Mouse (Mus musculus): ENCODE data around the gene Kndc1. TPM values are rescaled to one million over a fixed set of nuclear protein-coding genes. Genes with fewer than 3 reads are reported as not detected.

Gene Kndc1
- polyA plus RNA-seq, 1 experiment from 2014 or later, result 25.6 TPM

- Histone ChIP-seq H3K36me3 (replicated peaks; ENCODE audit: control insufficient read depth, insufficient read depth) (no peaks in the 10 kb centered on the region), H3K4me1 (replicated peaks; ENCODE audit: control insufficient read depth, insufficient read depth, low read length) (peaks cover 6% of the 10 kb centered on the region), H3K9me3 (ENCODE audit: control insufficient read depth, low read length) (no peaks in the 10 kb centered on the region), H3K27ac (no peak overlapping the region), H3K27me3 (ENCODE audit: control insufficient read depth, insufficient read depth, low read length) (peaks cover 20% of the 10 kb centered on the region), H3K9ac (no peak overlapping the region), H3K4me2 (replicated peaks) (peak overlapping the region; percentile 42), H3K4me3 (replicated peaks; ENCODE audit: low read length) (peak overlapping the region; percentile 18)
- ATAC-seq (ENCODE audit: low FRiP score) (peak; percentile 55), DNase-seq (ENCODE audit: low spot score) (no peak)
- WGBS, result 11% methylated on average over 29 of the region's 29 CpGs
These were observed 19.9 kb downstream of the Kndc1 start for GRCm38 (mm10) chr7:139914141-139915047.

GRCm38 (mm10) chr7:139915646-139916257 lies 21.3 kb downstream of the Kndc1 start:
- Histone ChIP-seq H3K9me3 (ENCODE audit: control insufficient read depth, low read length) (no peaks in the 10 kb centered on the region), H3K9ac (no peak overlapping the region), H3K4me3 (replicated peaks; ENCODE audit: low read length) (no peak overlapping the region), H3K27me3 (ENCODE audit: control insufficient read depth, insufficient read depth, low read length) (peaks cover 20% of the 10 kb centered on the region), H3K36me3 (replicated peaks; ENCODE audit: control insufficient read depth, insufficient read depth) (no peaks in the 10 kb centered on the region), H3K27ac (no peak overlapping the region), H3K4me1 (replicated peaks; ENCODE audit: control insufficient read depth, insufficient read depth, low read length) (no peaks in the 10 kb centered on the region), H3K4me2 (replicated peaks) (no peak overlapping the region; the same call in 1 of the 2 replicates)
- WGBS, result 6% methylated on average over 14 of the region's 14 CpGs
- DNase-seq (ENCODE audit: low spot score) (peak; percentile 34), ATAC-seq (ENCODE audit: low FRiP score) (no peak)

- H3K36me3 ChIP-seq (replicated peaks; ENCODE audit: control insufficient read depth, insufficient read depth), result no peaks in the 10 kb centered on the region
- no peaks in the 10 kb centered on the region for H3K9me3 ChIP-seq (ENCODE audit: control insufficient read depth, low read length)
- peaks cover 20% of the 10 kb centered on the region for H3K27me3 ChIP-seq (ENCODE audit: control insufficient read depth, insufficient read depth, low read length)
- ATAC-seq (ENCODE audit: low FRiP score) (no peak), DNase-seq (ENCODE audit: low spot score) (peak; percentile 49)
- H3K4me1 ChIP-seq (replicated peaks; ENCODE audit: control insufficient read depth, insufficient read depth, low read length), result no peaks in the 10 kb centered on the region
- WGBS, result 3% methylated on average over 1 of the region's 1 CpGs
- H3K9ac ChIP-seq, result no peak overlapping the region
- no peak overlapping the region for H3K4me3 ChIP-seq (replicated peaks; ENCODE audit: low read length)
- H3K4me2 ChIP-seq (replicated peaks), result no peak overlapping the region
- no peak overlapping the region for H3K27ac ChIP-seq
These were observed 21.8 kb downstream of the Kndc1 start for GRCm38 (mm10) chr7:139916345-139916744.

GRCm38 (mm10) chr7:139918262-139918661 lies 23.8 kb downstream of the Kndc1 start:
- Histone ChIP-seq H3K4me3 (replicated peaks; ENCODE audit: low read length) (no peak overlapping the region), H3K9me3 (ENCODE audit: control insufficient read depth, low read length) (no peaks in the 10 kb centered on the region), H3K36me3 (replicated peaks; ENCODE audit: control insufficient read depth, insufficient read depth) (no peaks in the 10 kb centered on the region), H3K9ac (no peak overlapping the region), H3K27me3 (ENCODE audit: control insufficient read depth, insufficient read depth, low read length) (peaks cover 20% of the 10 kb centered on the region), H3K4me2 (replicated peaks) (no peak overlapping the region), H3K4me1 (replicated peaks; ENCODE audit: control insufficient read depth, insufficient read depth, low read length) (no peaks in the 10 kb centered on the region), H3K27ac (no peak overlapping the region)
- WGBS, result 80% methylated on average over 4 of the region's 4 CpGs
- DNase-seq (ENCODE audit: low spot score), result no peak
- no peak for ATAC-seq (ENCODE audit: low FRiP score)

- Histone ChIP-seq H3K9me3 (ENCODE audit: control insufficient read depth, low read length) (no peaks in the 10 kb centered on the region), H3K27ac (no peak overlapping the region), H3K9ac (no peak overlapping the region), H3K4me1 (replicated peaks; ENCODE audit: control insufficient read depth, insufficient read depth, low read length) (no peaks in the 10 kb centered on the region), H3K36me3 (replicated peaks; ENCODE audit: control insufficient read depth, insufficient read depth) (peaks cover 25% of the 10 kb centered on the region; the same call in 1 of the 2 replicates), H3K4me3 (replicated peaks; ENCODE audit: low read length) (no peak overlapping the region), H3K4me2 (replicated peaks) (no peak overlapping the region), H3K27me3 (ENCODE audit: control insufficient read depth, insufficient read depth, low read length) (0 out of 2 replicates have a peak, but pooled peaks cover 2% of the 10 kb centered on the region)
- 19% methylated on average over 11 of the region's 11 CpGs for WGBS
- DNase-seq (ENCODE audit: low spot score) (peak; percentile 56), ATAC-seq (ENCODE audit: low FRiP score) (peak; percentile 57; the same call in 1 of the 2 replicates)
These were observed 36.2 kb downstream of the Kndc1 start for GRCm38 (mm10) chr7:139930732-139931131.

- H3K27ac ChIP-seq, result no peak overlapping the region
- H3K36me3 ChIP-seq (replicated peaks; ENCODE audit: control insufficient read depth, insufficient read depth), result peaks cover 14% of the 10 kb centered on the region; the same call in 1 of the 2 replicates
- no peak overlapping the region for H3K9ac ChIP-seq
- H3K9me3 ChIP-seq (ENCODE audit: control insufficient read depth, low read length), result no peaks in the 10 kb centered on the region
- ATAC-seq (ENCODE audit: low FRiP score), result no peak
- no peak overlapping the region for H3K4me2 ChIP-seq (replicated peaks)
- H3K4me3 ChIP-seq (replicated peaks; ENCODE audit: low read length), result no peak overlapping the region
- WGBS, result 88% methylated on average over 10 of the region's 10 CpGs
- peaks cover 8% of the 10 kb centered on the region; the same call in 1 of the 2 replicates for H3K27me3 ChIP-seq (ENCODE audit: control insufficient read depth, insufficient read depth, low read length)
- DNase-seq (ENCODE audit: low spot score), result no peak
- no peaks in the 10 kb centered on the region for H3K4me1 ChIP-seq (replicated peaks; ENCODE audit: control insufficient read depth, insufficient read depth, low read length)
These were observed 42.2 kb downstream of the Kndc1 start for GRCm38 (mm10) chr7:139936705-139937104.

- H3K4me1 ChIP-seq (replicated peaks; ENCODE audit: control insufficient read depth, insufficient read depth, low read length), result no peaks in the 10 kb centered on the region
- 85% methylated on average over 3 of the region's 3 CpGs for WGBS
- H3K27me3 ChIP-seq (ENCODE audit: control insufficient read depth, insufficient read depth, low read length), result peaks cover 11% of the 10 kb centered on the region
- DNase-seq (ENCODE audit: low spot score) (no peak), ATAC-seq (ENCODE audit: low FRiP score) (no peak)
- H3K27ac ChIP-seq, result no peak overlapping the region
- H3K4me2 ChIP-seq (replicated peaks), result no peak overlapping the region
- H3K9me3 ChIP-seq (ENCODE audit: control insufficient read depth, low read length), result no peaks in the 10 kb centered on the region
- H3K9ac ChIP-seq, result no peak overlapping the region
- H3K4me3 ChIP-seq (replicated peaks; ENCODE audit: low read length), result no peak overlapping the region
- 0 out of 2 replicates have a peak, but pooled peaks cover 11% of the 10 kb centered on the region for H3K36me3 ChIP-seq (replicated peaks; ENCODE audit: control insufficient read depth, insufficient read depth)
These were observed 42.6 kb downstream of the Kndc1 start for GRCm38 (mm10) chr7:139937138-139937537.

- Histone ChIP-seq H3K27ac (no peak overlapping the region), H3K36me3 (replicated peaks; ENCODE audit: control insufficient read depth, insufficient read depth) (0 out of 2 replicates have a peak, but pooled peaks cover 11% of the 10 kb centered on the region), H3K9me3 (ENCODE audit: control insufficient read depth, low read length) (no peaks in the 10 kb centered on the region), H3K27me3 (ENCODE audit: control insufficient read depth, insufficient read depth, low read length) (peaks cover 17% of the 10 kb centered on the region), H3K9ac (no peak overlapping the region), H3K4me1 (replicated peaks; ENCODE audit: control insufficient read depth, insufficient read depth, low read length) (no peaks in the 10 kb centered on the region), H3K4me3 (replicated peaks; ENCODE audit: low read length) (no peak overlapping the region), H3K4me2 (replicated peaks) (no peak overlapping the region)
- no peak for DNase-seq (ENCODE audit: low spot score)
- no peak for ATAC-seq (ENCODE audit: low FRiP score)
- 71% methylated on average over 5 of the region's 5 CpGs for WGBS
These were observed 43.3 kb downstream of the Kndc1 start for GRCm38 (mm10) chr7:139937810-139938209.

GRCm38 (mm10) chr7:139940476-139941209 lies 46.1 kb downstream of the Kndc1 start:
- WGBS, result 58% methylated on average over 16 of the region's 16 CpGs
- Histone ChIP-seq H3K9me3 (ENCODE audit: control insufficient read depth, low read length) (no peaks in the 10 kb centered on the region), H3K27me3 (ENCODE audit: control insufficient read depth, insufficient read depth, low read length) (peaks cover 46% of the 10 kb centered on the region), H3K9ac (no peak overlapping the region), H3K27ac (no peak overlapping the region), H3K4me3 (replicated peaks; ENCODE audit: low read length) (no peak overlapping the region), H3K4me1 (replicated peaks; ENCODE audit: control insufficient read depth, insufficient read depth, low read length) (peaks cover 9% of the 10 kb centered on the region; the same call in 1 of the 2 replicates), H3K36me3 (replicated peaks; ENCODE audit: control insufficient read depth, insufficient read depth) (0 out of 2 replicates have a peak, but pooled peaks cover 6% of the 10 kb centered on the region), H3K4me2 (replicated peaks) (no peak overlapping the region)
- DNase-seq (ENCODE audit: low spot score) (no peak), ATAC-seq (ENCODE audit: low FRiP score) (no peak)

Measured in hindbrain, embryonic 14.5 days (tissue).